Mouse (Mus musculus): ENCODE results near the gene Npr2. TPM values are rescaled to one million over a fixed set of nuclear protein-coding genes. Genes with fewer than 3 reads are reported as not detected.

The Npr2 gene
- total and polyA plus RNA-seq, 3 experiments, result 0.27 to 2.3 TPM; not detected in 1

GRCm38 (mm10) chr4:43694439-43695248 lies 62.9 kb downstream of the Npr2 start (continued):
- no peak for TF ChIP-seq JUND (IDR thresholded peaks at IDR 0.05; ENCODE audit: low read depth, low read length)
- TF ChIP-seq MAX (IDR thresholded peaks at IDR 0.05; ENCODE audit: low read length), result peak; percentile 45; the same call in 1 of the 2 replicates
- TF ChIP-seq MAFK (IDR thresholded peaks at IDR 0.05; ENCODE audit: borderline replicate concordance, low read depth, low read length), result no peak; the same call in 1 of the 2 replicates
- no peak for TF ChIP-seq ZMIZ1 (IDR thresholded peaks at IDR 0.05; ENCODE audit: low read depth, low read length)
- peak; percentile 84 for TF ChIP-seq GATA1 (IDR thresholded peaks at IDR 0.05; ENCODE audit: low read depth, low read length)
- TF ChIP-seq TCF12 (IDR thresholded peaks at IDR 0.05; ENCODE audit: low read depth, low read length), result peak; percentile 70
- TF ChIP-seq SMC3 (IDR thresholded peaks at IDR 0.05; ENCODE audit: low read depth, low read length), result no peak
- TF ChIP-seq MAZ (IDR thresholded peaks at IDR 0.05; ENCODE audit: low read depth, low read length), result no peak
- TF ChIP-seq CHD1 (IDR thresholded peaks at IDR 0.05; ENCODE audit: low read depth, low read length), result no peak
- peak; percentile 63 for TF ChIP-seq MXI1 (IDR thresholded peaks at IDR 0.05; ENCODE audit: low read depth, low read length)
- no peak for TF ChIP-seq KAT2A (conservative IDR thresholded peaks at IDR 0.05; ENCODE audit: low read depth, low read length)
- TF ChIP-seq POLR2A (IDR thresholded peaks at IDR 0.05; ENCODE audit: control insufficient read depth in 1 of 2, insufficient read depth in 1 of 2, low read depth in 1 of 2, low read length in 2 of 2, poor library complexity in 1 of 2), result no peak
- TF ChIP-seq ETS1 (IDR thresholded peaks at IDR 0.05; ENCODE audit: low read depth, low read length), result peak; percentile 81; the same call in 1 of the 2 replicates
- TF ChIP-seq POLR2AphosphoS2 (IDR thresholded peaks at IDR 0.05; ENCODE audit: low read length), result no peak
- no peak; the same call in 1 of the 2 replicates for TF ChIP-seq HCFC1 (IDR thresholded peaks at IDR 0.05; ENCODE audit: low read depth, low read length)
- TF ChIP-seq MYC (IDR thresholded peaks at IDR 0.05; ENCODE audit: low read depth, low read length), result peak; percentile 65; the same call in 1 of the 2 replicates
- TF ChIP-seq CHD2 (IDR thresholded peaks at IDR 0.05; ENCODE audit: low read length), result no peak
- TF ChIP-seq ZNF384 (IDR thresholded peaks at IDR 0.05; ENCODE audit: low read depth, low read length), result no peak
- no peak for TF ChIP-seq ZC3H11A (IDR thresholded peaks at IDR 0.05; ENCODE audit: low read depth, low read length)
- TF ChIP-seq E2F4 (IDR thresholded peaks at IDR 0.05; ENCODE audit: borderline replicate concordance, low read depth, low read length), result no peak
- TF ChIP-seq BHLHE40 (IDR thresholded peaks at IDR 0.05; ENCODE audit: borderline replicate concordance, low read depth, low read length), result peak; percentile 53; the same call in 1 of the 2 replicates
- peak; percentile 81 to 87 for TF ChIP-seq EP300 (IDR thresholded peaks at IDR 0.05; ENCODE audit: low read depth in 1 of 2, low read length in 2 of 2)
- TF ChIP-seq TAL1 (IDR thresholded peaks at IDR 0.05; ENCODE audit: low read length), result peak; percentile 73
- peak; percentile 54; the same call in 1 of the 2 replicates for TF ChIP-seq SIN3A (IDR thresholded peaks at IDR 0.05; ENCODE audit: low read length)

- no peak for DNase-seq (ENCODE audit: low read depth, low spot score)
- Histone ChIP-seq H3K4me1 (ENCODE audit: control insufficient read depth in 1 of 2, insufficient read depth in 2 of 2, low read length in 2 of 2) (peaks cover 4 to 28% of the 10 kb centered on the region in 2 experiments), H3K79me2 (ENCODE audit: control insufficient read depth, insufficient read depth, low read length, poor library complexity) (no peaks in the 10 kb centered on the region), H3K36me3 (ENCODE audit: control insufficient read depth in 1 of 2, insufficient read depth in 2 of 2, low read length in 2 of 2) (peaks cover 0 to 23% of the 10 kb centered on the region in 2 experiments; a peak in 2 of 4 replicates), H3K4me3 (ENCODE audit: control insufficient read depth in 1 of 2, insufficient read depth in 1 of 2, low read depth in 2 of 2, low read length in 2 of 2) (no peak overlapping the region), H3K27ac (ENCODE audit: control insufficient read depth, low read depth, low read length) (peak overlapping the region; percentile 32), H3K9me3 (replicated peaks; ENCODE audit: insufficient read depth, low read length) (no peaks in the 10 kb centered on the region), H3K9ac (ENCODE audit: control insufficient read depth, low read depth, low read length, poor library complexity, severe bottlenecking) (no peak overlapping the region), H3K27me3 (ENCODE audit: control insufficient read depth in 1 of 2, insufficient read depth in 2 of 2, low read length in 2 of 2) (peaks cover 0 to 5% of the 10 kb centered on the region in 2 experiments; a peak in 1 of 4 replicates)
- TF ChIP-seq EP300 (IDR thresholded peaks at IDR 0.05; ENCODE audit: low read depth in 1 of 2, low read length in 2 of 2) (no peak), ZMIZ1 (IDR thresholded peaks at IDR 0.05; ENCODE audit: low read depth, low read length) (no peak), ZKSCAN1 (IDR thresholded peaks at IDR 0.05; ENCODE audit: low read depth, low read length) (no peak), NELFE (IDR thresholded peaks at IDR 0.05; ENCODE audit: low read depth, low read length) (no peak), TCF12 (IDR thresholded peaks at IDR 0.05; ENCODE audit: low read depth, low read length) (no peak), TAL1 (IDR thresholded peaks at IDR 0.05; ENCODE audit: low read length) (no peak)
These were observed 63.5 kb downstream of the Npr2 start for GRCm38 (mm10) chr4:43695249-43695671.
